Mouse (Mus musculus) testis, adult 10 weeks (tissue): ENCODE measurements around the gene Spryd4. TPM values are rescaled to one million over a fixed set of nuclear protein-coding genes. Genes with fewer than 3 reads are reported as not detected.

Source experiments
- polyA plus RNA-seq: library from polyadenylated mRNA; stranded (reverse); fragments of 350-450 nt; fragmentation: Illumina TruSeq; extraction: RNeasy Lipid Tissue Mini Kit (QIAGEN cat#74804); gene quantifications from one replicate; pipeline ENCODE4 v1.2.3, GENCODE M21; 2014; ENCODE audit warnings: low read depth, low replicate concordance

Gene Spryd4
- polyA plus RNA-seq, result 3.3 TPM

GRCm38 (mm10) chr10:128211390-128212108, at the start of gene Spryd4:
Spryd4 (minus strand) TSS chr10:128211807.

DNA sequence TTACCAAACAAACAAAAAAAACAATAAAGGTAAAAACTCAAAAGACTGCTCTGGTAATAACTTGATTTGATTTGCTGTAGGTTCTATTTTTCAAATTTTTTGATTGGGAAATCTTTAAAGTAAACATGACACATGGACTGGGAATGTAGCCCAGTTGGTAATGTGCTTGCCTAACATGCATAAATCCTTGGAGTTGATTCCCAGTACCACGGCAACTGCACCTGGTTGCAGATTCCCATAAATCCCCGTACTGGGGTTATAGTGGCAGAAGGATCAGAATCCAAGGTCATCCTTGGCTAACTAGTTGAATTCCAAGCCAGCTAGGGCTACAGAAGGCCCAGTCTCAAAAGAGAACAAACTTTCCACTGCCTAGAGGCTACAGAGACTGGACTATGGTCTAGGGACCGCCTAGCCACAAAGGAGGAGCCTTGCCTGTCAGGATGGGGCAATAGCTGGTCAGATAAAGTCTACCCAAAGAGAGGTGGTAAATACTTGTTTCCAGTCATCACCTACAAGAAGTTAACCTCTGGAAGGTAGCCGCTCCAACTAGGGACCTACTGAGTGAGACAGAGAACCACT, 42.2 kb upstream of the Spryd4 start, which contains the start of gene Apon:
Gene Apon, plus strand, starts transcription at position 420 of the 579 bp plus-strand sequence.

GRCm38 (mm10) chr10:128231697-128232419, 20.3 kb upstream of the Spryd4 start, which contains the start of gene Timeless:
Timeless (plus strand) TSS chr10:128232065.

DNA sequence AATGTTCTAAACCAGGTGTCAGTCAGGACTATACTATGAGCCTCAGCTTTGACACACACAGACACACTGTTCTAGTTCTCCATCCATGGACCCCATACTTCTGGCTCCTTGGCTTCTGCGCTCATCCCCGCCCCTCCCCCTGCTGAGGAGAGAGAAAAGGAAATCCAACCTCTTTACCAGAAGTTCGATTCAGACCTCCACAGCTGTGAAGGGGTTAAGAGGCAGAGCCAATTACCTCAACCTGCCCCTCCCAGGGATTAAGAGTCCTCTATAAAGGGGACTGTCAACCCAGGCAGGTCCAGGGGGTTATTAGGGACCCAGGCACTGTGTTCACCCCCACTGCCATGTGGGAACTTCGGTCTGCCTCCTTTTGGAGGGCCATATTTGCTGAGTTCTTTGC, 13.9 kb upstream of the Spryd4 start, which contains the start of gene Mip:
Gene Mip, plus strand, starts transcription at position 301 of the 400 bp plus-strand sequence.

DNA sequence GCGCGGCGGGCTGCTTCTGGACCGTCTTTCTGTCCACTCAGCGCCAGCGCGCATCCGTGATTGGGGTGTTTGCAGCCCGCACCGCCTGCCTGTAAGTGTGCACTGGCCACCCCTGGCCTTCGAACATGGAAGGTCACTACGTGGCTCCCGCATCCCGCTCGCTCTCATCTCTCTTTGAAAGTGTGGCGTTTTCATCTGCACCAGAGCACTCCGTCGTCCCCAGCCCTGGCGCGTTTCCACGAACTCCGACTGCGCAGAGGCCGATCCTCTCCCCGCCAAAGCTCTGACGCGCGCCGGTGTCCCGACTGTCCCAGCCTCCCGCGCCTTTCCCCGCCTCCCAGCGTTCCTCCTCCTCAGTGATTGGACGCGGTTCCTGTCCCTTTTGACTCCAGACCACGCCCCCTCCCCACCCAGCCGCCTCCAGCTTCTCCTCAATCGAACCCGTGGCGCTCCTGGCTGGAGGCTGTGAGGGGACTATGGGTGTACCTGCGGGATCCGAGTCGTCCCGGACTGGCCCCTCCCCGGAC, 17.5 kb downstream of the Spryd4 start, which contains the start of gene Gls2:
Gene Gls2, plus strand, starts transcription at position 434 of the 527 bp plus-strand sequence.

GRCm38 (mm10) chr10:128179989-128180388, 31.6 kb downstream of the Spryd4 start, which contains the start of gene Rbms2:
Rbms2 (minus strand) TSS chr10:128180297.

Other genes starting within 250 kb of the Spryd4 start
- gene Hsd17b6, start 204.2 kb downstream of the Spryd4 start, polyA plus RNA-seq, result not detected
- 23.5 TPM for gene Prim1, start 196.6 kb downstream of the Spryd4 start, polyA plus RNA-seq
- 988 TPM for gene Naca, start 176.2 kb downstream of the Spryd4 start, polyA plus RNA-seq
- gene Ptges3, start 152.9 kb downstream of the Spryd4 start, polyA plus RNA-seq, result 541 TPM
- 333 TPM for gene Atp5b, start 128.5 kb downstream of the Spryd4 start, polyA plus RNA-seq
- 58.1 TPM for gene Baz2a, start 120.2 kb downstream of the Spryd4 start, polyA plus RNA-seq
- gene Rbms2, start 31.5 kb downstream of the Spryd4 start, polyA plus RNA-seq, result 5.9 TPM
- gene Gls2, start 17.4 kb downstream of the Spryd4 start, polyA plus RNA-seq, result 0.53 TPM
- gene Mip, start 14.0 kb upstream of the Spryd4 start, polyA plus RNA-seq, result not detected
- 2.2 TPM for gene Timeless, start 20.3 kb upstream of the Spryd4 start, polyA plus RNA-seq
- not detected for gene Apon, start 42.3 kb upstream of the Spryd4 start, polyA plus RNA-seq
- 0.34 TPM for gene Apof, start 56.9 kb upstream of the Spryd4 start, polyA plus RNA-seq
- gene Stat2, start 58.8 kb upstream of the Spryd4 start, polyA plus RNA-seq, result 1.8 TPM
- 0.36 TPM for gene Il23a, start 86.9 kb upstream of the Spryd4 start, polyA plus RNA-seq
- gene Pan2, start 91.5 kb upstream of the Spryd4 start, polyA plus RNA-seq, result 10.8 TPM
- 7.6 TPM for gene Cnpy2, start 110.7 kb upstream of the Spryd4 start, polyA plus RNA-seq
- gene Cs, start 125.9 kb upstream of the Spryd4 start, polyA plus RNA-seq, result 25.2 TPM
- gene Coq10a, start 157.2 kb upstream of the Spryd4 start, polyA plus RNA-seq, result 4.6 TPM
- gene Ankrd52, start 165.3 kb upstream of the Spryd4 start, polyA plus RNA-seq, result 2.2 TPM
- gene Slc39a5, start 189.4 kb upstream of the Spryd4 start, polyA plus RNA-seq, result not detected
- 9.7 TPM for gene Nabp2, start 199.7 kb upstream of the Spryd4 start, polyA plus RNA-seq
- 9.4 TPM for gene Rnf41, start 199.8 kb upstream of the Spryd4 start, polyA plus RNA-seq
- gene Smarcc2, start 247.4 kb upstream of the Spryd4 start, polyA plus RNA-seq, result 96.4 TPM